Mouse (Mus musculus): ENCODE results near the gene Nfia.

DNA sequence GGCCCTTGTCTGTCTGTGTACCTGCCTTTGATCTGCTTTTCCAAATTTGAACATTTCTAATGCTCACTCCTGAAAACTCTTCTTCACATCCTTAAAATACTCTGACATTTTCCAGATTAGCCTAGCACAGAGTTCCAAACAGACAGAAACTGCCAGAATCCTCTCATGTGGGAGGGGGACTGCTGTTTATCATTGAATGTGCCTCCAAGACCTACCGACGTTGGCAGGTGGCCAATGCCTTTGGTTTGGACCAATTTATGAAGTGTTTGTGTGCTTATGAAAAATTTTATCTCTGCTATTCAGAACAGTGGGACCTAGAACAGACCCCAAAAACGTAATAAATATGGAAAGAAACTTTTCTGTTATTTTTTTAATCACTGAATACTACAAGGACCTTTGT lies 103.4 kb downstream of the Nfia start:
- no peak for TF ChIP-seq CTCF (conservative IDR thresholded peaks at IDR 0.05; ENCODE audit: low read length)
- no peak for TF ChIP-seq POU5F1 (IDR thresholded peaks at IDR 0.05; ENCODE audit: borderline replicate concordance, low read length)
